Comparison of ENCODE assay signal across 19 mouse cellular contexts in the genomic region with DNA sequence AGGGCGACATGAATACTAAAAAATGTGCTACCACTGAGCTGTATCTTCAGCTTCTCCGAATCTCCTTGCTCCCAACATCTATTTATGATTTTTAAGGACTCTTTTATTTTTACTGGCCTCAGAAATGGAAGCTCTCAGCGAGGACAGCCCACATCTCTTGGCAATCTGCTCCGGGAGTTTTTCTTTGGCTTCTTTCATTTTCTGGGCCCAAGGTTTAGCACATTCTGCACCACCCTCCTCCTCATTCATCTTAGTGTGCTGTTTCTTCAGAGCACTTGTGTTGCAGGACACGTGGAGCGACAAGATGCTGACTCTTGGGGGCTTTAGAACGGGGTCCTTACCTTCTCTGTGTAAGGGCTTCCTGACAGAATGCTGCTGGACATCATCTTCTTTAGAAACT.
DNase-seq lines count a peak whose midpoint lies in the region; TF ChIP-seq lines count a peak whose summit lies in the region.
"Had no signal": no experiment of that assay in that cellular context is flagged by ENCODE, and none has a peak within 500 bp of the region (broad histone marks: within the 10 kb centered on the region; RNA-seq: fewer than 3 reads in every experiment).

No protein-coding gene starts in this region.

- intact Hi-C loops in left cerebral cortex, postnatal 10 days (cut with DNase I) = no loop called here

- peak overlapping the region; percentile 79 for H3K27ac ChIP-seq in layer of hippocampus, adult 2 months
- H3K27ac ChIP-seq: heart, embryonic 13.5 days; kidney, embryonic 15.5 days; macrophage; midbrain, embryonic 10.5 days; neural tube, embryonic 12.5 days had no signal

- peak; percentile 83 for DNase-seq in right cerebral cortex, adult 18-20 months
- no peak for DNase-seq in right cerebral cortex, postnatal 4 days
- peak; percentile 49 to 66 for DNase-seq in layer of hippocampus, adult 2 months (ENCODE audit: low spot score in 2 of 2)
- DNase-seq in left cerebral cortex, postnatal 10 days (ENCODE audit: extremely low spot score in 1 of 2, low spot score in 2 of 2) = peak; percentile 14 to 69
- peak; percentile 95 for DNase-seq in telencephalon, adult 2 months (ENCODE audit: low read depth, low spot score)
- DNase-seq in adrenal gland, postnatal 25 days = no peak
- no peak for DNase-seq in thymus, postnatal 0 days (ENCODE audit: low spot score)
- DNase-seq: adrenal gland, postnatal 10 days; cerebellum, adult 11 months; cerebellum, postnatal 14 days; heart, postnatal 36 days; kidney, postnatal 4 days; lung, embryonic 14.5 days; thymus, postnatal 25 days had no signal

- no peak overlapping the region for H3K4me3 ChIP-seq in layer of hippocampus, adult 2 months
- H3K4me3 ChIP-seq: heart, embryonic 13.5 days; kidney, embryonic 15.5 days; midbrain, embryonic 10.5 days; neural tube, embryonic 12.5 days had no signal

- no peak for TF ChIP-seq CTCF in layer of hippocampus, adult 2 months (conservative IDR thresholded peaks at IDR 0.05)

Comparison
In these comparisons a context has a peak if more than half of its experiments do, and no peak if none do; other contexts are left out.
1. DNase-seq: peak in right cerebral cortex, adult 18-20 months (single experiment), layer of hippocampus, adult 2 months (2 of 2), left cerebral cortex, postnatal 10 days (2 of 2) and telencephalon, adult 2 months (single experiment); none in right cerebral cortex, postnatal 4 days (single experiment), adrenal gland, postnatal 25 days (single experiment) and thymus, postnatal 0 days (single experiment).